Mouse (Mus musculus): ENCODE measurements around the gene Tti1.

GRCm38 (mm10) chr2:158035813-158036212 lies 7.6 kb upstream of the Tti1 start:
- TF ChIP-seq CTCF (IDR thresholded peaks at IDR 0.05; ENCODE audit: extremely low read depth, insufficient read depth, low read length) (no peak), POLR2A (IDR thresholded peaks at IDR 0.05; ENCODE audit: extremely low read depth, insufficient read depth, low read length) (no peak)
